Mouse (Mus musculus) testis, adult 2 months (tissue): ENCODE measurements at regions not wholly inside any gene's neighbourhood (a gene's known extent, or its start where the extent isn't known, plus 50 kb on each side); places are given as distances from the start of the nearest gene placed in this dataset.

Experiments used
- CTCF ChIP-seq: fragments of 200-500 bp; IDR thresholded peaks from 2 replicates; pipeline ENCODE4 v1.5.1; 2012; ENCODE audit warnings: low read depth, mild to moderate bottlenecking, inconsistent platforms, low read length, moderate library complexity; ENCODE audit not compliant: control insufficient read depth, insufficient read depth, insufficient replicate concordance
- POLR2A ChIP-seq: fragments of 200-500 bp; IDR thresholded peaks from 2 replicates; pipeline ENCODE4 v1.6.1; 2012; ENCODE audit warnings: low read depth, mild to moderate bottlenecking, inconsistent platforms, low read length, moderate library complexity; ENCODE audit not compliant: control insufficient read depth

- no peak for TF ChIP-seq POLR2A
- TF ChIP-seq CTCF: no peak
Observed at GRCm38 (mm10) chr15:17783368-17783767, 1035.4 kb upstream of the Cdh10 start.
